Mouse (Mus musculus): ENCODE measurements around the gene Chrdl2. TPM values are rescaled to one million over a fixed set of nuclear protein-coding genes. Genes with fewer than 3 reads are reported as not detected.

The Chrdl2 gene
- polyA plus RNA-seq, 1 experiment from 2014 or later: 3.6 TPM

GRCm38 (mm10) chr7:99989844-99990760, 15.9 kb upstream of the Chrdl2 start:
- Histone ChIP-seq H3K4me1 (replicated peaks) (no peaks in the 10 kb centered on the region; the same call in 1 of the 2 replicates), H3K27me3 (peaks cover 8% of the 10 kb centered on the region; the same call in 1 of the 2 replicates), H3K4me2 (no peak overlapping the region), H3K4me3 (replicated peaks) (no peak overlapping the region), H3K27ac (no peak overlapping the region), H3K9ac (replicated peaks) (no peak overlapping the region), H3K9me3 (no peaks in the 10 kb centered on the region), H3K36me3 (no peaks in the 10 kb centered on the region)
- WGBS: 60% methylated on average over 15 of the region's 15 CpGs
- no peak for ATAC-seq (ENCODE audit: insufficient number of reproducible peaks, insufficient read depth, low FRiP score, low TSS enrichment, low read depth)

- H3K4me1 ChIP-seq (replicated peaks): no peaks in the 10 kb centered on the region; the same call in 1 of the 2 replicates
- no peak overlapping the region for H3K27ac ChIP-seq
- ATAC-seq (ENCODE audit: insufficient number of reproducible peaks, insufficient read depth, low FRiP score, low TSS enrichment, low read depth): no peak
- H3K4me2 ChIP-seq: no peak overlapping the region
- H3K9ac ChIP-seq (replicated peaks): no peak overlapping the region
- peaks cover 8% of the 10 kb centered on the region; the same call in 1 of the 2 replicates for H3K27me3 ChIP-seq
- no peaks in the 10 kb centered on the region for H3K9me3 ChIP-seq
- H3K4me3 ChIP-seq (replicated peaks): no peak overlapping the region
- no peaks in the 10 kb centered on the region for H3K36me3 ChIP-seq
- 88% methylated on average over 8 of the region's 8 CpGs for WGBS
Observed at GRCm38 (mm10) chr7:99990990-99991707, 14.8 kb upstream of the Chrdl2 start.

DNA sequence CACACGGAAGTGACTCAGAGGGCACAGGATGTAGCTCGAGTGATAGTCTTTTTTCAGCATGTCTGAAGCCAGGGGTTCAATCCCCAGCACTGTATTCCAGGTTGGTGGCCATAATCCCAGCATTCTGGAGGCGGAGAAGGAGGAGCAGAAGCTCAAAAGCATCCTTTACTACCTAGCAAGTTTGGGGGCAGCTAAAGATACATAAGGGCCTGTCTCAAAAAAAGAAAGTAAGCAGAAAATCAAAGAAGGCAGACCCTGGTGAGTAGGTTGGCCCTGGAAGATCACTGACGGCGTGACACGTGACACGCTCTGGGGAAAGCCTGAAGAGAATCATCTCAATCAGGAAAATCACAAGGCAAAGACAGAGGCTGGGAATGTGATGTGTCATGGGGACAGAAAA, 12.8 kb upstream of the Chrdl2 start:
- Histone ChIP-seq H3K9ac (replicated peaks) (no peak overlapping the region), H3K4me3 (replicated peaks) (no peak overlapping the region), H3K27ac (no peak overlapping the region), H3K4me1 (replicated peaks) (no peaks in the 10 kb centered on the region; the same call in 1 of the 2 replicates), H3K9me3 (no peaks in the 10 kb centered on the region), H3K36me3 (no peaks in the 10 kb centered on the region), H3K27me3 (no peaks in the 10 kb centered on the region), H3K4me2 (no peak overlapping the region)
- WGBS: 82% methylated on average over 7 of the region's 7 CpGs
- ATAC-seq (ENCODE audit: insufficient number of reproducible peaks, insufficient read depth, low FRiP score, low TSS enrichment, low read depth): no peak

DNA sequence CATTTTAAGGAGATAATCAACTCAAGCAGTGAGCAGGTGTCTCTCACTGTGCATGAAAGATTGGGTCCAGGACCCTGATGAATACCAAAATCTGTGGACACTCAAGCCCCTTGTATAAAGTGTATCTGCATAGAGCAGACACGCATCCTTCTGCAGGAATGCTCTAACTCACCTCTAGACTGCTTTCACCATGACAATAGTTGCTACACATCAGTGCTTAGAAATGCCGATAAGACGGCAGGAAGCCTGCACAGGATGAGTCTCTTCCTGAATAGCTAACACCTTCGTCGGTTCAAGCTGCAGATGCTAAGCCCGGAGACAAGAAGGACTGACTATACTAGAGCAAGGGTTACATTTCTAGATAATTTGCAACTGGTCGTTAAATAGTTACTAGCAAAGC, 10.8 kb upstream of the Chrdl2 start:
- no peaks in the 10 kb centered on the region for H3K27me3 ChIP-seq
- no peak overlapping the region for H3K27ac ChIP-seq
- no peaks in the 10 kb centered on the region for H3K36me3 ChIP-seq
- no peaks in the 10 kb centered on the region for H3K9me3 ChIP-seq
- H3K9ac ChIP-seq (replicated peaks): no peak overlapping the region
- no peak for ATAC-seq (ENCODE audit: insufficient number of reproducible peaks, insufficient read depth, low FRiP score, low TSS enrichment, low read depth)
- no peak overlapping the region for H3K4me3 ChIP-seq (replicated peaks)
- 78% methylated on average over 7 of the region's 7 CpGs for WGBS
- no peaks in the 10 kb centered on the region for H3K4me1 ChIP-seq (replicated peaks)
- H3K4me2 ChIP-seq: no peak overlapping the region

DNA sequence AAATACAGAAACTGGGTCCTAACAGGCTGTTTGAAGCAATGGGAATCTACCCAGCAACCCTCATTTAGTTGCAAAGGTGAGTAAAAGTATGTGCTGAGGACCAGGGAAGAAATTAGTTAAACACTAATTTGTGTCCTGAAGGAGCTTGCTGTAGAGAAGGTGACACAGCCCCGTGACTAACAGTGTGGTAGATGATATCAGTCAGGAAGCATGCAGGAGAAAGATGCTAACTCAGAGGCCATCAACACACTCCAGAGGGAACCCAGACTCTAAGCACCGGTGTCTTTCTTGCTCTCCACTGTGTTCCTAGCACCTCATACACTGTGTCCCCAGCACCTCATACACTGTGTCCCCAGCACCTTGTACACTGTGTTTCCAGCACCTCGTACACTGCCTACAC, 7.3 kb upstream of the Chrdl2 start:
- no peak for ATAC-seq (ENCODE audit: insufficient number of reproducible peaks, insufficient read depth, low FRiP score, low TSS enrichment, low read depth)
- H3K27me3 ChIP-seq: peaks cover 4% of the 10 kb centered on the region; the same call in 1 of the 2 replicates
- H3K27ac ChIP-seq: no peak overlapping the region
- no peak overlapping the region for H3K9ac ChIP-seq (replicated peaks)
- H3K9me3 ChIP-seq: no peaks in the 10 kb centered on the region
- H3K4me3 ChIP-seq (replicated peaks): no peak overlapping the region
- no peak overlapping the region for H3K4me2 ChIP-seq
- no peaks in the 10 kb centered on the region for H3K36me3 ChIP-seq
- WGBS: 87% methylated on average over 3 of the region's 3 CpGs
- no peaks in the 10 kb centered on the region for H3K4me1 ChIP-seq (replicated peaks)

- no peaks in the 10 kb centered on the region for H3K36me3 ChIP-seq
- no peaks in the 10 kb centered on the region for H3K9me3 ChIP-seq
- no peak for ATAC-seq (ENCODE audit: insufficient number of reproducible peaks, insufficient read depth, low FRiP score, low TSS enrichment, low read depth)
- H3K4me2 ChIP-seq: no peak overlapping the region
- H3K27me3 ChIP-seq: peaks cover 55% of the 10 kb centered on the region
- H3K4me1 ChIP-seq (replicated peaks): peaks cover 9% of the 10 kb centered on the region
- 57% methylated on average over 9 of the region's 9 CpGs for WGBS
- H3K4me3 ChIP-seq (replicated peaks): no peak overlapping the region
- H3K27ac ChIP-seq: no peak overlapping the region
- H3K9ac ChIP-seq (replicated peaks): no peak overlapping the region
Observed at GRCm38 (mm10) chr7:100003781-100004180, 2.2 kb upstream of the Chrdl2 start.

GRCm38 (mm10) chr7:100006411-100006810, 439 bp downstream of the Chrdl2 start:
- H3K36me3 ChIP-seq: no peaks in the 10 kb centered on the region
- peak overlapping the region; percentile 94 for H3K4me2 ChIP-seq
- H3K4me3 ChIP-seq (replicated peaks): peak overlapping the region; percentile 54
- ATAC-seq (ENCODE audit: insufficient number of reproducible peaks, insufficient read depth, low FRiP score, low TSS enrichment, low read depth): no peak
- peak overlapping the region; percentile 60; the same call in 1 of the 2 replicates for H3K9ac ChIP-seq (replicated peaks)
- peaks cover 9% of the 10 kb centered on the region for H3K4me1 ChIP-seq (replicated peaks)
- 4% methylated on average over 11 of the region's 11 CpGs for WGBS
- peaks cover 80% of the 10 kb centered on the region for H3K27me3 ChIP-seq
- H3K27ac ChIP-seq: no peak overlapping the region
- no peaks in the 10 kb centered on the region for H3K9me3 ChIP-seq

DNA sequence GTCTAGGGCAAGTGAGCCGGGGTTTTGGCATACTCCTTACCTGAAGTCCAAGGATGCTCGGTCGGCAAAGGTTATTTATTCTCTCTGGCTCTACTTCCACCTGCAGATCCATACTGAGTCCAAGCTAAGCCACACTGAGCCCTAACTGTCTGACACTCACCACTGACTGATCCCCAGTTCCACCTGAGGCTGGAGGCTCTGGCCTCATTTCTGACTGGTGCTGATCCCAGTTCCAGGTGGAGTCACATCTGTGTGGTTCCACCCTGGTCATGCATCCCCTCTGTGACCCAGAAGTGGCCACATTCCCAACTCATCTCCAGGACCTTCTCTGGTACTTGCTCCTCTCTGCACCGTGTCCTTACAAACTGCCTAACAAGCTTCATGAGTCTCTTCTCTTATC, 2.8 kb downstream of the Chrdl2 start:
- H3K36me3 ChIP-seq: no peaks in the 10 kb centered on the region
- H3K27me3 ChIP-seq: peaks cover 78% of the 10 kb centered on the region
- ATAC-seq (ENCODE audit: insufficient number of reproducible peaks, insufficient read depth, low FRiP score, low TSS enrichment, low read depth): no peak

GRCm38 (mm10) chr7:100009640-100010039, 3.7 kb downstream of the Chrdl2 start:
- H3K36me3 ChIP-seq: no peaks in the 10 kb centered on the region
- peaks cover 9% of the 10 kb centered on the region for H3K4me1 ChIP-seq (replicated peaks)
- H3K27me3 ChIP-seq: peaks cover 69% of the 10 kb centered on the region
- WGBS: 12% methylated on average over 11 of the region's 11 CpGs
- ATAC-seq (ENCODE audit: insufficient number of reproducible peaks, insufficient read depth, low FRiP score, low TSS enrichment, low read depth): peak; percentile 53; the same call in 1 of the 2 replicates
- H3K4me2 ChIP-seq: no peak overlapping the region
- no peak overlapping the region for H3K27ac ChIP-seq
- no peak overlapping the region for H3K9ac ChIP-seq (replicated peaks)
- H3K4me3 ChIP-seq (replicated peaks): no peak overlapping the region
- no peaks in the 10 kb centered on the region for H3K9me3 ChIP-seq

More for the DNA sequence above, 2.8 kb downstream of the Chrdl2 start:
- Histone ChIP-seq H3K9me3 (no peaks in the 10 kb centered on the region), H3K4me2 (no peak overlapping the region), H3K9ac (replicated peaks) (no peak overlapping the region), H3K4me3 (replicated peaks) (no peak overlapping the region), H3K4me1 (replicated peaks) (peaks cover 9% of the 10 kb centered on the region), H3K27ac (no peak overlapping the region)
- 87% methylated on average over 4 of the region's 4 CpGs for WGBS

GRCm38 (mm10) chr7:100010711-100011110, 4.7 kb downstream of the Chrdl2 start:
- H3K4me2 ChIP-seq: no peak overlapping the region
- H3K4me3 ChIP-seq (replicated peaks): no peak overlapping the region
- H3K27me3 ChIP-seq: peaks cover 59% of the 10 kb centered on the region
- no peak overlapping the region for H3K9ac ChIP-seq (replicated peaks)
- no peak for ATAC-seq (ENCODE audit: insufficient number of reproducible peaks, insufficient read depth, low FRiP score, low TSS enrichment, low read depth)
- no peak overlapping the region for H3K27ac ChIP-seq
- WGBS: 25% methylated on average over 5 of the region's 5 CpGs
- H3K36me3 ChIP-seq: no peaks in the 10 kb centered on the region
- no peaks in the 10 kb centered on the region for H3K9me3 ChIP-seq
- peaks cover 9% of the 10 kb centered on the region for H3K4me1 ChIP-seq (replicated peaks)

DNA sequence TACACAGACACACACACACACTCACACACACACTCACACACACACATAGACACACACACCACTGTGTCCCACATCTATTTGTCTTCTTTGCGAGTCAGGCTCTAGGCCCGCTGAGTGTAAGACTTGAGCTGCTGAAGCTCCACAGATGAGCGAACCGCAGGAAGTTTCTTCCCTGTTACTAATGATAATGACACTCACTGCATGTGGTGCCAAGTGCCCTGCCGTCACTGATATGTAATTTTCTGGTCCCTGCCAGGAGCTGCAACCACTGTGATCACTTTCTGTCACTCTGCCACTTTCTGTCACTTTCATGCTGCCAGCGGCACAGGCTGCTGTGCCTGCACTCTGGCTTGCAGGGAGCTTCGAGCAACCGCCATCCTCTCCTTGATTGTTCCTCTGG, 6.1 kb downstream of the Chrdl2 start:
- Histone ChIP-seq H3K9ac (replicated peaks) (no peak overlapping the region), H3K4me2 (no peak overlapping the region), H3K27ac (no peak overlapping the region), H3K4me3 (replicated peaks) (no peak overlapping the region), H3K9me3 (no peaks in the 10 kb centered on the region), H3K4me1 (replicated peaks) (no peaks in the 10 kb centered on the region), H3K36me3 (no peaks in the 10 kb centered on the region), H3K27me3 (peaks cover 45% of the 10 kb centered on the region)
- no peak for ATAC-seq (ENCODE audit: insufficient number of reproducible peaks, insufficient read depth, low FRiP score, low TSS enrichment, low read depth)
- 40% methylated on average over 8 of the region's 8 CpGs for WGBS
